Mouse (Mus musculus) bone marrow macrophage, adult 2 months (primary cell): ENCODE measurements around the gene Msh4. TPM values are rescaled to one million over a fixed set of nuclear protein-coding genes. Genes with fewer than 3 reads are reported as not detected.
"Not testable (repeated sequence)": the region's sequence is repeated elsewhere in the genome, so short reads cannot be mapped to it uniquely, and the experiment has no call there.

Experiments
- H3K27ac ChIP-seq: 2 replicates; pipeline ENCODE4 v1.5.1; 2012; ENCODE audit warnings: low read depth, low read length; ENCODE audit not compliant: insufficient read depth
- H3K4me1 ChIP-seq: 2 replicates; pipeline ENCODE4 v1.6.1; 2012; ENCODE audit warnings: low read length; ENCODE audit not compliant: control insufficient read depth, insufficient read depth
- H3K4me3 ChIP-seq: 2 replicates; pipeline ENCODE4 v1.5.1; 2012; ENCODE audit warnings: mild to moderate bottlenecking, low read length, moderate library complexity; ENCODE audit not compliant: insufficient read depth
- CTCF ChIP-seq: IDR thresholded peaks from 2 replicates; pipeline ENCODE4 v1.5.1; 2012; ENCODE audit warnings: low read depth, mild to moderate bottlenecking, low read length, moderate library complexity
- POLR2A ChIP-seq: IDR thresholded peaks from 2 replicates; pipeline ENCODE4 v1.6.1; 2012; ENCODE audit warnings: mild to moderate bottlenecking, low read depth, low read length, borderline replicate concordance
- polyA plus RNA-seq: library from polyadenylated mRNA; stranded (reverse); fragments of >200 nt; gene quantifications from 2 replicates; pipeline ENCODE4 v1.2.4, GENCODE M21; 2012; ENCODE audit not compliant: missing spikeins, insufficient read depth, insufficient read length

Msh4 gene
- polyA plus RNA-seq, 1 experiment = not detected

- Histone ChIP-seq H3K4me3 (no peak overlapping the region), H3K4me1 (no peaks in the 10 kb centered on the region), H3K27ac (no peak overlapping the region)
- TF ChIP-seq CTCF (no peak), POLR2A (no peak)
Measured at GRCm38 (mm10) chr3:153832654-153832945, 73.3 kb downstream of the Msh4 start.

- Histone ChIP-seq H3K27ac (no peak overlapping the region), H3K4me1 (no peaks in the 10 kb centered on the region), H3K4me3 (no peak overlapping the region)
- TF ChIP-seq POLR2A = no peak
- no peak for TF ChIP-seq CTCF
Measured at GRCm38 (mm10) chr3:153831873-153832653, 73.9 kb downstream of the Msh4 start.

- H3K27ac ChIP-seq = no peak overlapping the region
Measured at GRCm38 (mm10) chr3:153831014-153831872, 74.7 kb downstream of the Msh4 start.

GRCm38 (mm10) chr3:153829788-153830187, 76.2 kb downstream of the Msh4 start:
- H3K4me1 ChIP-seq, H3K4me3 ChIP-seq, H3K27ac ChIP-seq: not testable (repeated sequence)

More at GRCm38 (mm10) chr3:153831014-153831872, 74.7 kb downstream of the Msh4 start:
- TF ChIP-seq CTCF (no peak), POLR2A (no peak)
- no peaks in the 10 kb centered on the region for H3K4me1 ChIP-seq
- H3K4me3 ChIP-seq = no peak overlapping the region

GRCm38 (mm10) chr3:153826616-153827015, 79.3 kb downstream of the Msh4 start:
- no peaks in the 10 kb centered on the region for H3K4me1 ChIP-seq
- no peak overlapping the region for H3K27ac ChIP-seq
- H3K4me3 ChIP-seq = no peak overlapping the region
- no peak for TF ChIP-seq POLR2A
- no peak for TF ChIP-seq CTCF

- no peak for TF ChIP-seq POLR2A
- no peak for TF ChIP-seq CTCF
- Histone ChIP-seq H3K27ac (no peak overlapping the region), H3K4me3 (no peak overlapping the region), H3K4me1 (no peaks in the 10 kb centered on the region)
Measured at GRCm38 (mm10) chr3:153825197-153825596, 80.7 kb downstream of the Msh4 start.

GRCm38 (mm10) chr3:153823671-153824515, 82.0 kb downstream of the Msh4 start:
- Histone ChIP-seq H3K4me3 (no peak overlapping the region), H3K27ac (no peak overlapping the region), H3K4me1 (no peaks in the 10 kb centered on the region)
- TF ChIP-seq CTCF = no peak
- TF ChIP-seq POLR2A = no peak

- no peak overlapping the region for H3K4me3 ChIP-seq
- no peak overlapping the region for H3K27ac ChIP-seq
- H3K4me1 ChIP-seq = no peaks in the 10 kb centered on the region
- TF ChIP-seq POLR2A = no peak
- no peak for TF ChIP-seq CTCF
Measured at GRCm38 (mm10) chr3:153819438-153819837, 86.5 kb downstream of the Msh4 start.

GRCm38 (mm10) chr3:153818723-153819122, 87.2 kb downstream of the Msh4 start:
- TF ChIP-seq CTCF (no peak), POLR2A (no peak)
- no peak overlapping the region for H3K27ac ChIP-seq
- no peak overlapping the region for H3K4me3 ChIP-seq
- no peaks in the 10 kb centered on the region for H3K4me1 ChIP-seq
